Mouse (Mus musculus) lung, postnatal 0 days (tissue): ENCODE data around the gene Gys1.

Experiments used
- CTCF ChIP-seq: IDR thresholded peaks from 2 replicates; pipeline ENCODE4 v1.5.1; 2016; ENCODE audit warnings: antibody characterized with exemption, mild to moderate bottlenecking
- EP300 ChIP-seq: IDR thresholded peaks from 2 replicates; pipeline ENCODE4 v1.6.1; 2016; ENCODE audit warnings: antibody characterized with exemption, mild to moderate bottlenecking, control low read depth

DNA sequence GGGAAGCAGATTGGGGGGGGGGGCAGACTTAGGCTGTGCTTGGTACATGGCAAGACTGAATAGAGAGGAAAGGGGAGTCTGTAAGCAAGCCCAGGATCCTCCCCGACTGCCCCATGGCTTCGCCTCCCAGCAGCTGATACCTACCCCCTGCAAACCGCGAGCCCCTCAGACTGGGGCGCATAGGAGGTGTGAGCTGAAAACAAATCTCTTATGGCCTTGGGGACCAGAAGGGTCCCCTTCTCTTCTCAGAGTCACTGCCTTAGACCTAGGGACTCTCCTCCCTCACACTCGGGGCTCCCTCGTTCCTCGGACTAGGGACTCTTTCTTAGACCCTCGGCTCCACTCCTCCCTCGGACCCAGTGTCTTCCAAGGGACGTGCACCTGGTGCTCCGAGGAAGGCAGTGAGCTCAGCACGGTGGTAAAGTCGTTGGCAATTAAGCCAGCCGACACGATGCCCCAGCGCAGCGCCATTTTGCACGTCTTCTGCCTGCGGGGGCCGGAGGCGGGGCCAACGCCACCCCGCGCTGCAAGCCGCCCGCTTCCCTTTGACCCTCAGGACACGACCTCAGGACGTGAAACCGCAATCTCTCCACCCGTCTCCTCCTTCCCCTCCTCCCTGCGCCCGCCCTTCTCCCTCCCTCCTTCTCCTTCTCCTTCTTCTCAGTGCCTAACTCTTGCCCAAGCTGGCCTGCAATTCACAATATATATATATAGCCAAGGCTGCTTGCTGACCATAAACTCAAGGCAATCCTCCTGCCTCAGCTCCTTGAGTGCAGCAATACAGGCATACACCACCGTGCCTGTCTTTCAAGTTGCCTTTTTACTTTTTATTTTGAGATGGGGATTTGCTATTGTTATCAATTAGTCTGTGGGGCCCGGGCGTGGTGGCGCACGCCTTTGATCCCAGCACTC, 53.9 kb downstream of the Gys1 start, which contains the start of gene Dhdh:
- no peak for TF ChIP-seq CTCF
- TF ChIP-seq EP300, result no peak
